Mouse (Mus musculus): ENCODE data around the gene Emp3.

- TF ChIP-seq CTCF (conservative IDR thresholded peaks at IDR 0.05; ENCODE audit: insufficient read depth, insufficient read length, low read depth, low read length) (no peak), POLR2A (IDR thresholded peaks at IDR 0.05; ENCODE audit: low read depth, low read length) (no peak)
Measured at GRCm38 (mm10) chr7:45880531-45880930, 40.7 kb downstream of the Emp3 start.

Measured in kidney, adult 2 months (tissue).